Mouse (Mus musculus): ENCODE measurements around the gene Irf1. TPM values are rescaled to one million over a fixed set of nuclear protein-coding genes. Genes with fewer than 3 reads are reported as not detected.

Irf1 gene
- polyA plus RNA-seq, 1 experiment: 0.32 TPM

DNA sequence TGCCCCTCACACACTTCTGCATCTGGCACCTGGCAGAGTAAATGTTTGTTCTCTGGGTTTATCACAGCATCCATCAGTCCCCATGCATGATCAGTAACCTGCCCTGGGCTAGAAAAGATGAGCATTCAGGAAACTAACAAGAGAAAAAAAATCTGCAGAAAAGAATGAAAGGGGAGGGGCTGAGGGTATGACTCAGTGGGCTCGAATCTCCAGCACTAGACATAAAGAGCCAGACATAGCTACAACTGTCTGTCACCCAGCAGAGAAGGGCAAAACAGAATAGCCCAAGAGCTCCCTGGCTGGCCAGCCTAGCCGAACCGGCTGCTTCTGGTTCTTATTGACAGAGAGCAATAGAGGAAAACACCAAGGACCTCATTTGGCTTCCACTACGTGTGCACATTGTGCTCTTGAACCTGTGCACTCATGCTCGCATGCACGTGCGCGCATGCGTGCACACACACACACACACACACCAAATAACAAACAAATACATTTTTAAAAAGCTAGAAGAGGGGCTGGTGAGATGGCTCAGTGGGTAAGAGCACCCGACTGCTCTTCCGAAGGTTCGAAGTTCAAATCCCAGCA, 14.7 kb upstream of the Irf1 start:
- TF ChIP-seq GATA1 (IDR thresholded peaks at IDR 0.05; ENCODE audit: low read length): no peak

DNA sequence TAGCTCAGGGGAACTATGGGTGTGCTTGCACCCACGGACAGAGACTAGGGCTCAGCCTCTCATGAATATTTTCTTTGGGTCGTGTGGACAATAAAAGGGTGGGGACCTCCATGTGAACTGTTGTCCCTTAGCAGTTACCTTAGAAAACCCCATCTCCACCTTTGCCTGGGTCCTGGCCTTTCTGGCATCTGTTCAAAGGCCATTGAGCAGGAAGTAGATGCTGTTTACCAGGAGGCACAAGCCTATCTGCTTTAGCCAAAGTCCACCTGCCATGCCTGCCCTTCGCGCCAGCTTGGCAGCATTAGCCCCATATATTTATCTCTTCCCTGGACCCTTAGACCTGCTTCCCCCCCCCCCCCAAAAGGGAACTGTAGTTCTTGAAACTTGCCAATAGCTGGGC, 12.2 kb upstream of the Irf1 start:
- no peak for TF ChIP-seq GATA1 (IDR thresholded peaks at IDR 0.05; ENCODE audit: low read length)

DNA sequence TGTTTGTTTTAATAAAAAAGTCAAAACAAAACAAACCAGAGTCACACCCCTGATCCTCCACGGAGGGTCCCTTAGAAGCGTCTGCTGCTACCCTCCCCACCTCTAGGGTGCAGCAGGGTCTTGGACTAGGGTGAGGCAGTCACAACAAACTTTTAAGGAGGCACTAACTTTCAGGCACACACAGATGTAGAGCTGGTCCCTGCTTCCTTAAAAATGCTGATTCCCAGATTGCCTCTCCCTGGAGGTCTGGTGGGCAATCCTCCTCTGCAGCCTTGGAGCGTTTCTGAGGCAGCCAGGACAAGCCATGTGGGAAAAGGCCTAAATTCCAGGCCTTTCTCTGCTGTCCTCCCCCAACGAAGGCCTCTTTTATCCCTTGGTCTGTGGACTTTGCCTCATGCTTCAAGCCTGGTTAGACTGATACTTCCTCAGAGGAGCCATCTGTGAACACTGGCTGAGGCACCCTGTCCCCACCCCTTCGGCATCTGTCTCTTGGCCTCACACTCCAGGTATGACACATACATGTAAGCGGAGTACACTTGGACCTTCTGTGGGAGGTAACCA, 10.9 kb upstream of the Irf1 start:
- TF ChIP-seq GATA1 (IDR thresholded peaks at IDR 0.05; ENCODE audit: low read length): no peak

DNA sequence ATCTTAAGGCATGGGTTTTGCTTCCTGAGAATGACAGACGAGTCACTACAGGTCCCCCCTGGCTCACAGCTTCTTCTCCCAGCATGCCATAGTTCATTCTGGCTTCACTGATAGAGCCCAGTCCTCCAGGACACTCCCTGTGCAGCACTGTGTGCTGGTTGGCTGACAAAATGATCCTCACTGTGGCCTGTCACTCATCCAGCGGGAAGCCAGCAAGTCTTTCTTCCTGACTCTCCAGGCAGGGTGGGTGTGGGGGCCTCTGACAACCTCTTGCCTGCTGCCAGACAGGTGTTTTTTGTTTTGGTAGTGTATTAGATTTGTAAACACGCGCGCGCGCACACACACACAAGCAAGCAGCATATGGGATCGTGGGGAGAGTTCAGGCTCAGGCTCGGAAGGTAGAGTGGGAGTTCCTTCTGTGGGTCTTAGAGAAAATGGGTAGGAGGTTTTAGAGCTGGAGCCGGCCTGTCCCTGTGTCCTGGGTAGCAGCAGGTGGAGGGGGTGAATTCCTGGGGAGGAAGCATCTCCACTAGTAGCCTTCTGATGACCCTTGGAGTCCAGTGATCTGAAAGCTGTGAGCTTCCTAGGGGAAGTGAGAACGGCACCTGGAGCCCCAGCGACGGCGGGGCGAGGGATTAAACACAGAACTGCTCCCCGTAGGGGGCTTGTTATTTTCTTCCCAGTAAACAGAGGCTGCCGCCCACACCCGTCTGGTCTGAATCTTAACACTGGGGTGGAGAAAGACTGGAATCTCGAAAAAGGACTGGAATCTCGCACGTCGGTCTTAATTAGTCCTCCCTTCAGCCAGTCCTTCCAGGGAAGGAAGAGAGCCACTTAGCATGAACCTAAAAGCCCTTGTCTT, 10.0 kb upstream of the Irf1 start:
- no peak for TF ChIP-seq GATA1 (IDR thresholded peaks at IDR 0.05; ENCODE audit: low read length)

DNA sequence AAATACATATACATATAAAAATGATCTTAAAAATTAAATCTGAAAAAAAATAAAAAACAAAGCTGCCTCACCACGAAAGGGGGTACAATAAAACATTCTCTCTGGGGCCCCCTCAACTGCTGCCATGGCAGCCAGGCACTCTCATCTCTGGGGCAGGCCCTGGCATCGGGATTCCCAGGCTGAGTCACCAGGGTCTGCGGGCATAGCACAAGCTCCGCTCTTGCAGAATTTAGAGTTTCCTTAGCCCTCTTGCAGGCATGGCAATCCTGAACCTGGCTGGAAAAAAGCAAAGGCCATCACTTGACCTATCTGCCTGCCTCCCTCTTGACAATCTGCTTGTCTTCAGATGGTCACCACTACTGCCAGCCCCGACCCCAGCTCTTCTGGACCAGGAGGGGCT, 8.5 kb upstream of the Irf1 start:
- TF ChIP-seq GATA1 (IDR thresholded peaks at IDR 0.05; ENCODE audit: low read length): no peak

DNA sequence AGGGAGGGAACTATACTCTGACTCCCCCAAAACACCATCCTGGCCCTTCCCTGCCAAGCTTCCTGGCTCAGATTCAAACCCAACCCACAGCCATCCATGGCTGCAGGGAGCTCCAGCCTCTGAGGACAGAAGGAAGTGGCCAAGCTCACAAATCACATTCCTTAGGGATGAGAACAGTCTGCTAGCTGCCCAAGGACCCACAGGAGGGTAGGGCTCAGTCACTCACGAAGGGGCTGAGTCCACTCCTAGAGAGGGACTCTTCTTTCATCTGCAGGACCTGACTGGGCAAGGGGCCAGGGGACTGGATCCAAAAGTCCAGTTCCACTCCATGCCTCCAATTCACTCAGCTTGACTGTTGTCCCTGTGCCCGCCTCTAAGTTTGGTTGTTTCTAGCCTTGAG, 8.0 kb upstream of the Irf1 start:
- TF ChIP-seq GATA1 (IDR thresholded peaks at IDR 0.05; ENCODE audit: low read length): no peak

DNA sequence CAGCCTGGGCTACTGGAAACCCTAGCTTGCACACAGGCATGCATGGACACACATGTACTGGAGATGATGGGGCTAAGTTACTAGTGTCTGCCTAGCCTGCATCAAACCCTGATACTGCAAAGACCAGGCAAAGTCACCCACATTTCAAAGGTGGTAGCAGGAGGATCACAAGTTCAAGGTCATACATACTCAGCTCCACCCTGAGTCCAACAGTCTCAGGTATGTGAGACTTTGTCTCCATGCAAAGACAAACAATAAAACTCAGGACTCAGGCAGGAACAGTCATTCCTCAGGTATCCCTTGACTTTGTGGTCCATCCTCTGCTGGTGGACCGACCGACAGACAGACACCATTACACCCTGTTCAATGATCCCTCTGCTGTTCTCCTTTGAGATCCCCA, 7.4 kb upstream of the Irf1 start:
- no peak for TF ChIP-seq GATA1 (IDR thresholded peaks at IDR 0.05; ENCODE audit: low read length)

DNA sequence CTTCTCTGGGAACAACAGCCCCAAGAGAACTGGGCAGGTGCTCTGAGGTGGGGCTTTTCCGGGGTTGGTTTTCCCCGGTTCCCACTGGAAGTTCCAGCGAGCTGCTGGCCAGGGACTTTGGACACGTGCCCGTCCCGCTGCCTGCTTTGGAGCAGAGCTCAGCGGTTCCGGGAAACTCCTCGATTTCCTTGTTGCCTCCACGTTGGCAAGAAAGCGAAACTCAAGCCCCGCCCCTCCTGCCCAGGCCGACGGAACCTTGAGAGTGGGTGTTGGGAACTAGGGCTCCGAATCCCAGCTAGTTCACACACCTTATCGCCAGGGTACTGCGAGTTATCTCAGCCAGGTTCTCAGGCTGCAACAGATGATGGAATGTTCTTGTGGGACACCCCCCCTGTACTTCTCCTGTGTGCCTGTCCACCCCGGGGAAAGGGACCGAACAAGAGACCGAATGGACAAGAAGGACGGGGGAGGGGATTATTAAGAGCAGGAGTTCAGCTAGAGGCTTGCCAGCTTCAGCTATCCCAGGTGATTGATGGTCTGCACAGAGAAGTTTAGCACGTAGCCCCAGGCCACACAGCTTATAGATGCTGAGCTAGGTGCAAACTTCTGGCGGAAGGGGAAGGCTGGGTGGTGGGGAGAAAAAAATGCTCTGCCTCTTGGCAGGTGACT, 6.9 kb upstream of the Irf1 start:
- no peak for TF ChIP-seq GATA1 (IDR thresholded peaks at IDR 0.05; ENCODE audit: low read length)

DNA sequence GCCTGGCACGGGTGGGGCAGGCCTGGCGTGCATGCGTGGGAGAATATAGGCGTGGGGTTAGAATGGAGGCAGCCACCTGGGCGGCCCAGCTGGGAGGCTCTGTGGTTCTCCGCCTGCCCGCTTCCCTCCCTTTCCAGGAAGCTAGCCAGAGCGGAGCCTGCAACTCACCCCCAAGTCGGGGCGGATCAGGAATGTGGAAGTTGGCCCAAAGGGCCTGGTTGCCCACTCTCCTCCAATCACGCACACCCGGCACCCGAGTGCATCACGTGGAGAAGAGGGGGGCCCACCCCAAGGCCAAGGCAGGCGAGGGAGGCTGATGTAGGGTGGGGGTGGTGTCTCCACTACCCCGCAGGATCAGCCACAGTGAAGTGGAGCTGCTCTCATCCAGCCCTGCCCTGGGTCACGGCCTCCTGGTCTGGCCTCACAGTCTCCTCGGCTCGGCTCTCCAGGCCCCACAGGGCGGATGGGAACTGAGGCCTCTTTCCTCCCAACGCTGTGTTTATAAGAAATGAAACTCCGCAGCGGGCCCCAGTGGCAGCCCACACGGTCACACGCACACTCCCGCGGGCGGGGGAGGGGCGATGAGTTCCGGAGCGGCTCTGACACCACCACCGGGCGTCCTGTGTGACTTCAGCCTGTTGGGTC, 6.2 kb upstream of the Irf1 start:
- no peak for TF ChIP-seq GATA1 (IDR thresholded peaks at IDR 0.05; ENCODE audit: low read length)

DNA sequence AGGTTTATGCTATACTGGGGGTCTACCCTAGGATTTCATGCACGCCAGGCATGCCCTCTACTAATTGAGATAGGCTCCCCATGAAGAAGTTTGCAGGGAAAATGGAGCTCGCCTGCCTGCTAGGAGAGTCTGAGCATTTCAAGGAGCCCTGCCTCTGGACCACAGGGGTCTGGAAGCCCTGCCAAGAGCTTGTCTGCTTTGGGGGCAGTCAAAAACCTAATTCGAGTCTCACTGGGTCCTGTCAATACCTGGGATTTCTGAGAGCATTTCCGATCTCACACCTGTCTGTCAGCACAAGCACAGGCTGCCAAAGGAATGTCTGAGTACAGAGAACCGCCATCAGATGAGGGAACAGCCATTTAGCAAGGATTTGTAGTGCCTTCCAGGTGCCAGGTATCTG, 5.2 kb upstream of the Irf1 start:
- TF ChIP-seq GATA1 (IDR thresholded peaks at IDR 0.05; ENCODE audit: low read length): no peak

DNA sequence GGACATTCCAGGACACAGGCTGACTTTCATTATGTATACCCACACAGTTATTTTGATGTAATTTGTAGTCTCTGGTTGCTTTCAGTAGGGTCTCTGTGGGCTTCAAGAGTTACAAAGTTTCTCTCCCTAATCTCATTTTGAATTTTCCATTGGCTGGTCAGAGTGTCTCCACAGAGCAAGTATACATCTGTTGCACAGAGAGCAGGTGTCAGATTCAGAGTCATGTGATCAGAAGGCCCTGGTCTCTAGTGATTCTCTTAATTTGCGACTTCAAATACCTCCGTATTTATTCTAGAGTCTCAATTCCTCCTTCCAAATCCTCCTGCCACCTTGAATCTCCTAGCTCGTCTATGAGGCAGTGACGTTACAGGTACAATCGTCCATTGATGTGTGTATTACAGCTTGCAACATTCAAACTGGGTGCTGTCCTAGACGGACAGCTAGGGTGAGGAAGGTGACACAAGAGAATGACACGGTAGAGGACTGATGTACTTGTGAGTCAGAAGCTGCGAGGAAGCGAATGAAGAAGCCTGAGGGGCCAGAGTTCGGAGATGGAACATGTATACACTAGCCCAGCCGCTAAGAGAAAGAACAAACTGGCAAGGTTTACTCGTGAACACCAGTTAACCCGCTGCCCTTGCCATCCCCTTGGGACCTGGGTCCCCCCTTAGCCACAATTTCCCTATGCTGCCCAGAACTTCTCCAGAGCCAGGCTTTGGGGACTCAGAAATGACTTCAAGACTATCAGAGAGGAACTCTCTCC, 1.2 kb upstream of the Irf1 start:
- no peak for TF ChIP-seq GATA1 (IDR thresholded peaks at IDR 0.05; ENCODE audit: low read length)

DNA sequence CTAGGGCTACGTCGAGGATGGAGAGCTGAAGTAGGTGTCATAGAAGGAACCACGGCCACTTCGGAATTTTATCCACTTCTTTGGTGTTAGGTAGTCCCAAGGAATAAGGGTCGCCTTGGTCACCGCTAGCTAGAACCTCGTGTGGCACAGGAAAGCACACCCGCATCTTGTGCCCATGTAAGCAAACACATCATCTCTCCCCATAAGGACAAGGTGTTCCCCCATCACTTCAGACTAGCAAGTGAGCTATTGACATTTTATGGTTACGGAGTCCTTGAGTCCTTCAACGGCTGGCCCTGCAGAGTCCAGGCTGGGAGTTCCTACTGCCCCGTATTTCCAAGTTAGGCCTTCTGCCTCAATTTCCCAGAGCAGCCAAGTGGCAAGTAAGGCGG, 633 bp upstream of the Irf1 start:
- no peak for TF ChIP-seq GATA1 (IDR thresholded peaks at IDR 0.05; ENCODE audit: low read length)

DNA sequence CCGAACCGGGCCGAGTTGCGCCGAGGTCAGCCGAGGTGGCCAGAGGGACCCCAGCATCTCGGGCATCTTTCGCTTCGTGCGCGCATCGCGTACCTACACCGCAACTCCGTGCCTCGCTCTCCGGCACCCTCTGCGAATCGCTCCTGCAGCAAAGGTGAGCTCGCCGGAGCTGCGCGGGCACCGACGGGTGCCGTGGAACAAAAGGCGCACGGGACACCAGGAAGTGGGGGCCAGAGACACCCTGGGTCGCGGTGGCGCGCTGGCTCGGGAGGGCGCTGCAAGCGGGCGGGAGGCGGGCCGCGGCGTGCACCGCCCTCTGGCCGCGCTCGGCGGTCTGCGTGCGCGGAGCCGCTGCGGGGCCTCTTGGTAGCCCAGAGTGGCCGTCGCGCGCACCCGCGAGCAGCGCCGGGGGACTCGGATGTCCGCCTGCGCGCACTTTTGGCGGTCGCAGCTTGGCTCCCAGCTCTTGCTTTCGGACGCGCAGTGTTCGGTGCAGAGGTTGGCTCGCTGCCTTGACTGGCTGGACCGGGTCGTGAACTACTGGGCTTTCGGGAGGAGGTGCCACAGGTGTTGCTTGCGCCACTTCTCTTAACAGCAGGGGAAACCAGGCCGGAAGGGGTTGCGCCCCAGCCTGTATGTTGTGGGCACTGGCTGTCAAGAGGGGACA, 444 bp downstream of the Irf1 start:
- no peak for TF ChIP-seq GATA1 (IDR thresholded peaks at IDR 0.05; ENCODE audit: low read length)

DNA sequence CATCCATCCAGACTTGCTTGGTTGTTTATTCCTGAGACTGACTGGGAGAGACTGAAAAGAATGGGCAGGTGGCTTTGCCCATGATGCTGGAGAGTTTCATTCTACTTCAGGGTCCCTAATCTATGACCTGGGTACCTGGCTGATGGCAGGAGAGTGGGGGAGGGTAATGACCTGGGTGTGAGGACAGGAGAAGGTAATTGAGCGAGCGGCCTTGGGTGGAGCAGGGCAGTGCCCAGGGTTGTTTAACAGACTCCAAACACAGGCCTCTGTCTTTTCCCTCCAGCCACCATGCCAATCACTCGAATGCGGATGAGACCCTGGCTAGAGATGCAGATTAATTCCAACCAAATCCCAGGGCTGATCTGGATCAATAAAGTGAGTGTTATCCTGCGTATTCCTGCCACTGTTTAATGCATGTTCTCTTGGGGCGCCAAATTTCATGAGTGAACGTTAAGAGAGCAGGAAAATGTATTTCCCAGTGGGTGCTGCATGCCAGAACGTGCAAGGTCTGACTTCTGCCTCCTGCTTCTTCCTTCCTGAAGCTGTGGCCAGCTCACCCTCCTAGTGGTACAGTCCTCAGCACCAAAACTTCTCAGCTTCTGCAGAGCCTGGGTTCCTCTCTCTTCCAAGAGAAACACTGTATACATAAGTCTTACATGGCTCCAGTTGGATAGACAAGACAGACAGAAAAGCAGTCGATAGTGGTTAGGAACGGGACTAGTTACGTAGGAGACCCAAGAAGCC, 1.4 kb downstream of the Irf1 start:
- no peak for TF ChIP-seq GATA1 (IDR thresholded peaks at IDR 0.05; ENCODE audit: low read length)
